Mouse (Mus musculus): ENCODE measurements around the gene Bri3bp.
A peak's percentile ranks its signal among the peaks of the same experiment; 100 is the strongest.

Gene Bri3bp

GRCm38 (mm10) chr5:125456100-125456499 lies 14.7 kb downstream of the Bri3bp start:
- no peak for DNase-seq (ENCODE audit: low read depth)

- DNase-seq (ENCODE audit: low read depth): no peak
Measured at GRCm38 (mm10) chr5:125457538-125457937, 16.2 kb downstream of the Bri3bp start.

- DNase-seq (ENCODE audit: low read depth): no peak
Measured at GRCm38 (mm10) chr5:125460574-125460973, 19.2 kb downstream of the Bri3bp start.

GRCm38 (mm10) chr5:125461868-125462445 lies 20.6 kb downstream of the Bri3bp start:
- no peak for DNase-seq (ENCODE audit: low read depth)

- no peak for DNase-seq (ENCODE audit: low read depth)
Measured at GRCm38 (mm10) chr5:125465192-125465591, 23.8 kb downstream of the Bri3bp start.

- DNase-seq (ENCODE audit: low read depth): peak; percentile 98
Measured at GRCm38 (mm10) chr5:125465701-125466106, 24.3 kb downstream of the Bri3bp start.

GRCm38 (mm10) chr5:125466483-125466882 lies 25.1 kb downstream of the Bri3bp start:
- DNase-seq (ENCODE audit: low read depth): no peak

GRCm38 (mm10) chr5:125467261-125467660 lies 25.9 kb downstream of the Bri3bp start:
- DNase-seq (ENCODE audit: low read depth): no peak

- no peak for DNase-seq (ENCODE audit: low read depth)
Measured at GRCm38 (mm10) chr5:125470713-125471112, 29.3 kb downstream of the Bri3bp start.

- DNase-seq (ENCODE audit: low read depth): no peak
Measured at GRCm38 (mm10) chr5:125472796-125473475, 31.6 kb downstream of the Bri3bp start.

GRCm38 (mm10) chr5:125475030-125475429 lies 33.7 kb downstream of the Bri3bp start:
- no peak for DNase-seq (ENCODE audit: low read depth)

- peak; percentile 91 for DNase-seq (ENCODE audit: low read depth)
Measured at GRCm38 (mm10) chr5:125475601-125476285, 34.4 kb downstream of the Bri3bp start, which contains the start of gene Aacs. Aacs (plus strand) TSS chr5:125475814.

GRCm38 (mm10) chr5:125476286-125476625 lies 34.9 kb downstream of the Bri3bp start:
- DNase-seq (ENCODE audit: low read depth): no peak

GRCm38 (mm10) chr5:125476799-125477198 lies 35.4 kb downstream of the Bri3bp start:
- no peak for DNase-seq (ENCODE audit: low read depth)

- DNase-seq (ENCODE audit: low read depth): no peak
Measured at GRCm38 (mm10) chr5:125477533-125477932, 36.2 kb downstream of the Bri3bp start.

- DNase-seq (ENCODE audit: low read depth): no peak
Measured at GRCm38 (mm10) chr5:125478037-125478436, 36.7 kb downstream of the Bri3bp start.

- DNase-seq (ENCODE audit: low read depth): no peak
Measured at GRCm38 (mm10) chr5:125479376-125479775, 38.0 kb downstream of the Bri3bp start.

- no peak for DNase-seq (ENCODE audit: low read depth)
Measured at GRCm38 (mm10) chr5:125480434-125481231, 39.3 kb downstream of the Bri3bp start.

- DNase-seq (ENCODE audit: low read depth): no peak
Measured at GRCm38 (mm10) chr5:125482474-125482873, 41.1 kb downstream of the Bri3bp start.

GRCm38 (mm10) chr5:125483712-125484611 lies 42.6 kb downstream of the Bri3bp start:
- DNase-seq (ENCODE audit: low read depth): no peak

- no peak for DNase-seq (ENCODE audit: low read depth)
Measured at GRCm38 (mm10) chr5:125485031-125485778, 43.8 kb downstream of the Bri3bp start.
